8 mouse cellular contexts compared by ENCODE assay signal in genomic region chr17:32550900-32551770, GRCm38 (mm10). TPM values are rescaled to one million over a fixed set of nuclear protein-coding genes. Genes with fewer than 3 reads are reported as not detected.
A peak's percentile ranks its signal among the peaks of the same experiment; 100 is the strongest.
DNase-seq lines count a peak whose midpoint lies in the region; ATAC-seq and TF ChIP-seq lines count a peak whose summit lies in the region.

No protein-coding gene starts in this region.

- CTCF ChIA-PET in Patski (lab: Charles Lee): interaction anchor here (0.6 kb wide), 1 partner anchor 156 kb away, joined by 4 read pairs; no protein-coding TSS in a partner anchor

- peaks cover 5% of the 10 kb centered on the region; the same call in 1 of the 2 replicates for H3K4me1 ChIP-seq in hindbrain, embryonic 12.5 days
- H3K4me1 ChIP-seq in lung, embryonic 15.5 days: no peaks in the 10 kb centered on the region

- in situ Hi-C loops in Patski (cut with MboI; ENCODE audit: low pct_unique_long_range_greater_than_20kb): no loop called here

- POLR2A ChIA-PET in Patski (lab: Charles Lee): no interaction called here

- H3K36me3 ChIP-seq in hindbrain, embryonic 12.5 days: 0 out of 2 replicates have a peak, but pooled peaks cover 4% of the 10 kb centered on the region
- H3K36me3 ChIP-seq in lung, embryonic 15.5 days: no peaks in the 10 kb centered on the region

- H3K27ac ChIP-seq in hindbrain, embryonic 12.5 days: no peak overlapping the region
- no peak overlapping the region for H3K27ac ChIP-seq in lung, embryonic 15.5 days

- no peak for DNase-seq in Patski (ENCODE audit: low read depth, low spot score)
- peak; percentile 89 for DNase-seq in cerebellum, adult 8-10 months
- DNase-seq in layer of hippocampus, adult 9-11 months: peak; percentile 83
- peak; percentile 68 for DNase-seq in ovary, postnatal 14 days (ENCODE audit: low spot score)
- DNase-seq in thymus, postnatal 14 days: peak; percentile 91

- H3K4me3 ChIP-seq in hindbrain, embryonic 12.5 days: peak overlapping the region; percentile 32
- peak overlapping the region; percentile 18 for H3K4me3 ChIP-seq in lung, embryonic 15.5 days

- WGBS in hindbrain, embryonic 12.5 days: 12% methylated on average over 20 of the region's 20 CpGs
- WGBS in lung, embryonic 15.5 days: 14% methylated on average over 20 of the region's 20 CpGs

- H3K4me2 ChIP-seq in hindbrain, embryonic 12.5 days (replicated peaks): peak overlapping the region; percentile 55
- H3K4me2 ChIP-seq in lung, embryonic 15.5 days: peak overlapping the region; percentile 49

- no peaks in the 10 kb centered on the region for H3K9me3 ChIP-seq in hindbrain, embryonic 12.5 days (replicated peaks)
- H3K9me3 ChIP-seq in lung, embryonic 15.5 days: no peaks in the 10 kb centered on the region

- no peaks in the 10 kb centered on the region for H3K27me3 ChIP-seq in Patski
- H3K27me3 ChIP-seq in hindbrain, embryonic 12.5 days: no peaks in the 10 kb centered on the region
- no peaks in the 10 kb centered on the region for H3K27me3 ChIP-seq in lung, embryonic 15.5 days

- peak overlapping the region; percentile 57 for H3K9ac ChIP-seq in hindbrain, embryonic 12.5 days
- H3K9ac ChIP-seq in lung, embryonic 15.5 days: peak overlapping the region; percentile 4; the same call in 1 of the 2 replicates

- no peak for TF ChIP-seq CTCF in Patski (IDR thresholded peaks at IDR 0.05)

- peak; percentile 35 for ATAC-seq in Patski
- ATAC-seq in frontal cortex, adult (ENCODE audit: low TSS enrichment): peak; percentile 98
- ATAC-seq in hindbrain, embryonic 12.5 days (ENCODE audit: low FRiP score): peak; percentile 89
- peak; percentile 70; the same call in 1 of the 2 replicates for ATAC-seq in lung, embryonic 15.5 days (ENCODE audit: borderline replicate concordance, extremely low read depth, low FRiP score, low TSS enrichment)

RNA-seq across cellular contexts. Expression of gene Cyp4f16, which starts 14.8 kb away (rescaled TPM):
- polyA plus RNA-seq in Patski (2021): 20.9 TPM
- polyA plus RNA-seq in hindbrain, embryonic 12.5 days (2016; fragmentation: Nextera tagmentation; extraction: Ambion mirVana): 21.9 and 25.8 TPM in 2 replicates
- polyA plus RNA-seq in lung, embryonic 15.5 days (2015; fragmentation: Nextera tagmentation; extraction: Ambion mirVana): 21.0 and 22.3 TPM in 2 replicates

RNA-seq across cellular contexts. Expression of gene Cyp4f17, which starts 45.3 kb away (rescaled TPM):
- polyA plus RNA-seq in Patski (2021): 0.30 TPM
- polyA plus RNA-seq in hindbrain, embryonic 12.5 days (2016; fragmentation: Nextera tagmentation; extraction: Ambion mirVana): 11.7 and 13.3 TPM in 2 replicates
- 6.6 and 6.8 TPM in 2 replicates for polyA plus RNA-seq in lung, embryonic 15.5 days (2015; fragmentation: Nextera tagmentation; extraction: Ambion mirVana)

Comparison
In these comparisons a context has a peak if more than half of its experiments do, and no peak if none do; other contexts are left out.
1. ATAC-seq: peak in every context shown above with its lines; median percentile 98 in frontal cortex, adult; 89 in hindbrain, embryonic 12.5 days; 70 in lung, embryonic 15.5 days; 35 in Patski.